Mouse (Mus musculus): ENCODE measurements around the gene Nsun4. TPM values are rescaled to one million over a fixed set of nuclear protein-coding genes. Genes with fewer than 3 reads are reported as not detected.

Gene Nsun4
- polyA plus RNA-seq, 1 experiment from 2014 or later, result 30.5 TPM

- H3K27me3 ChIP-seq (ENCODE audit: control insufficient read depth, insufficient read depth, low read length), result no peaks in the 10 kb centered on the region
- peak; percentile 65 for ATAC-seq (ENCODE audit: insufficient number of reproducible peaks, insufficient read depth, low FRiP score, low read depth)
- H3K4me2 ChIP-seq (ENCODE audit: low read length), result peak overlapping the region; percentile 77
- H3K9me3 ChIP-seq (ENCODE audit: control insufficient read depth, low read length), result no peaks in the 10 kb centered on the region
- H3K4me3 ChIP-seq (ENCODE audit: control insufficient read depth in 1 of 2, insufficient read depth in 1 of 2, low read depth in 1 of 2, low read length in 2 of 2), result peak overlapping the region; percentile 75
- under 1% methylated on average over 71 of the region's 77 CpGs for WGBS
- H3K4me1 ChIP-seq (ENCODE audit: control insufficient read depth in 2 of 2, insufficient read depth in 2 of 2, low read length in 2 of 2), result peaks cover 12 to 38% of the 10 kb centered on the region in 2 experiments
- peak overlapping the region; percentile 91 to 99 for H3K27ac ChIP-seq (replicated peaks in 1 of 2; ENCODE audit: control insufficient read depth in 1 of 2, insufficient read depth in 1 of 2, low read depth in 2 of 2, low read length in 2 of 2)
- H3K36me3 ChIP-seq (ENCODE audit: control insufficient read depth, insufficient read depth, low read length), result peaks cover 21% of the 10 kb centered on the region
- H3K9ac ChIP-seq (ENCODE audit: low read length), result peak overlapping the region; percentile 95
Measured at GRCm38 (mm10) chr4:116075631-116076368, 22.1 kb upstream of the Nsun4 start.

- H3K36me3 ChIP-seq (ENCODE audit: control insufficient read depth, insufficient read depth, low read length), result peaks cover 19% of the 10 kb centered on the region
- H3K27me3 ChIP-seq (ENCODE audit: control insufficient read depth, insufficient read depth, low read length), result no peaks in the 10 kb centered on the region
- under 1% methylated on average over 55 of the region's 55 CpGs for WGBS
- H3K4me3 ChIP-seq (ENCODE audit: control insufficient read depth in 1 of 2, insufficient read depth in 1 of 2, low read depth in 1 of 2, low read length in 2 of 2), result peak within 1 kb of the TSS; percentile 75 to 96
- H3K4me2 ChIP-seq (ENCODE audit: low read length), result peak within 1 kb of the TSS; percentile 77
- H3K27ac ChIP-seq (replicated peaks in 1 of 2; ENCODE audit: control insufficient read depth in 1 of 2, insufficient read depth in 1 of 2, low read depth in 2 of 2, low read length in 2 of 2), result peak within 1 kb of the TSS; percentile 97 to 99
- H3K4me1 ChIP-seq (ENCODE audit: control insufficient read depth in 2 of 2, insufficient read depth in 2 of 2, low read length in 2 of 2), result peaks cover 12 to 38% of the 10 kb centered on the region in 2 experiments
- no peaks in the 10 kb centered on the region for H3K9me3 ChIP-seq (ENCODE audit: control insufficient read depth, low read length)
- ATAC-seq (ENCODE audit: insufficient number of reproducible peaks, insufficient read depth, low FRiP score, low read depth), result peak; percentile 89
- H3K9ac ChIP-seq (ENCODE audit: low read length), result peak within 1 kb of the TSS; percentile 95
Measured at GRCm38 (mm10) chr4:116074861-116075620, 21.4 kb upstream of the Nsun4 start, which contains the start of the genes Uqcrh and Lrrc41. TSS of gene Uqcrh (minus strand) at chr4:116075071. TSS of gene Lrrc41 (plus strand) at chr4:116075269.

GRCm38 (mm10) chr4:116074145-116074675 lies 20.5 kb upstream of the Nsun4 start:
- WGBS, result 1% methylated on average over 8 of the region's 8 CpGs
- no peaks in the 10 kb centered on the region for H3K27me3 ChIP-seq (ENCODE audit: control insufficient read depth, insufficient read depth, low read length)
- H3K9me3 ChIP-seq (ENCODE audit: control insufficient read depth, low read length), result no peaks in the 10 kb centered on the region

GRCm38 (mm10) chr4:116073146-116073545 lies 19.5 kb upstream of the Nsun4 start:
- H3K27ac ChIP-seq (replicated peaks in 1 of 2; ENCODE audit: control insufficient read depth in 1 of 2, insufficient read depth in 1 of 2, low read depth in 2 of 2, low read length in 2 of 2), result no peak overlapping the region
- peaks cover 28% of the 10 kb centered on the region for H3K36me3 ChIP-seq (ENCODE audit: control insufficient read depth, insufficient read depth, low read length)
- peak overlapping the region; percentile 22 to 75; a peak in 3 of 4 replicates for H3K4me3 ChIP-seq (ENCODE audit: control insufficient read depth in 1 of 2, insufficient read depth in 1 of 2, low read depth in 1 of 2, low read length in 2 of 2)
- no peak for ATAC-seq (ENCODE audit: insufficient number of reproducible peaks, insufficient read depth, low FRiP score, low read depth)
- H3K9me3 ChIP-seq (ENCODE audit: control insufficient read depth, low read length), result no peaks in the 10 kb centered on the region
- WGBS, result 39% methylated on average over 4 of the region's 4 CpGs
- peaks cover 12 to 35% of the 10 kb centered on the region in 2 experiments for H3K4me1 ChIP-seq (ENCODE audit: control insufficient read depth in 2 of 2, insufficient read depth in 2 of 2, low read length in 2 of 2)
- H3K9ac ChIP-seq (ENCODE audit: low read length), result peak overlapping the region; percentile 54
- no peaks in the 10 kb centered on the region for H3K27me3 ChIP-seq (ENCODE audit: control insufficient read depth, insufficient read depth, low read length)
- H3K4me2 ChIP-seq (ENCODE audit: low read length), result peak overlapping the region; percentile 77

More at GRCm38 (mm10) chr4:116074145-116074675, 20.5 kb upstream of the Nsun4 start:
- Histone ChIP-seq H3K4me2 (ENCODE audit: low read length) (peak overlapping the region; percentile 77), H3K9ac (ENCODE audit: low read length) (peak overlapping the region; percentile 95), H3K4me1 (ENCODE audit: control insufficient read depth in 2 of 2, insufficient read depth in 2 of 2, low read length in 2 of 2) (peaks cover 12 to 38% of the 10 kb centered on the region in 2 experiments), H3K4me3 (ENCODE audit: control insufficient read depth in 1 of 2, insufficient read depth in 1 of 2, low read depth in 1 of 2, low read length in 2 of 2) (peak overlapping the region; percentile 75 to 96), H3K27ac (replicated peaks in 1 of 2; ENCODE audit: control insufficient read depth in 1 of 2, insufficient read depth in 1 of 2, low read depth in 2 of 2, low read length in 2 of 2) (peak overlapping the region; percentile 97 to 99), H3K36me3 (ENCODE audit: control insufficient read depth, insufficient read depth, low read length) (peaks cover 19% of the 10 kb centered on the region)
- no peak for ATAC-seq (ENCODE audit: insufficient number of reproducible peaks, insufficient read depth, low FRiP score, low read depth)

- Histone ChIP-seq H3K4me1 (ENCODE audit: control insufficient read depth in 2 of 2, insufficient read depth in 2 of 2, low read length in 2 of 2) (peaks cover 2 to 21% of the 10 kb centered on the region in 2 experiments), H3K27me3 (ENCODE audit: control insufficient read depth, insufficient read depth, low read length) (no peaks in the 10 kb centered on the region), H3K4me2 (ENCODE audit: low read length) (no peak overlapping the region), H3K9me3 (ENCODE audit: control insufficient read depth, low read length) (no peaks in the 10 kb centered on the region), H3K27ac (replicated peaks in 1 of 2; ENCODE audit: control insufficient read depth in 1 of 2, insufficient read depth in 1 of 2, low read depth in 2 of 2, low read length in 2 of 2) (no peak overlapping the region), H3K9ac (ENCODE audit: low read length) (no peak overlapping the region), H3K4me3 (ENCODE audit: control insufficient read depth in 1 of 2, insufficient read depth in 1 of 2, low read depth in 1 of 2, low read length in 2 of 2) (no peak overlapping the region), H3K36me3 (ENCODE audit: control insufficient read depth, insufficient read depth, low read length) (peaks cover 58% of the 10 kb centered on the region)
- WGBS, result 63% methylated on average over 6 of the region's 6 CpGs
- no peak for ATAC-seq (ENCODE audit: insufficient number of reproducible peaks, insufficient read depth, low FRiP score, low read depth)
Measured at GRCm38 (mm10) chr4:116070116-116070515, 16.4 kb upstream of the Nsun4 start.

GRCm38 (mm10) chr4:116063855-116064254 lies 10.2 kb upstream of the Nsun4 start:
- no peaks in the 10 kb centered on the region for H3K27me3 ChIP-seq (ENCODE audit: control insufficient read depth, insufficient read depth, low read length)
- no peak overlapping the region for H3K9ac ChIP-seq (ENCODE audit: low read length)
- no peak overlapping the region for H3K27ac ChIP-seq (replicated peaks in 1 of 2; ENCODE audit: control insufficient read depth in 1 of 2, insufficient read depth in 1 of 2, low read depth in 2 of 2, low read length in 2 of 2)
- H3K4me3 ChIP-seq (ENCODE audit: control insufficient read depth in 1 of 2, insufficient read depth in 1 of 2, low read depth in 1 of 2, low read length in 2 of 2), result no peak overlapping the region
- no peak for ATAC-seq (ENCODE audit: insufficient number of reproducible peaks, insufficient read depth, low FRiP score, low read depth)
- no peaks in the 10 kb centered on the region for H3K4me1 ChIP-seq (ENCODE audit: control insufficient read depth in 2 of 2, insufficient read depth in 2 of 2, low read length in 2 of 2)
- no peak overlapping the region for H3K4me2 ChIP-seq (ENCODE audit: low read length)
- H3K9me3 ChIP-seq (ENCODE audit: control insufficient read depth, low read length), result no peaks in the 10 kb centered on the region
- peaks cover 37% of the 10 kb centered on the region for H3K36me3 ChIP-seq (ENCODE audit: control insufficient read depth, insufficient read depth, low read length)
- 10% methylated on average over 1 of the region's 1 CpGs for WGBS

GRCm38 (mm10) chr4:116059012-116059726 lies 5.5 kb upstream of the Nsun4 start:
- H3K4me3 ChIP-seq (ENCODE audit: control insufficient read depth in 1 of 2, insufficient read depth in 1 of 2, low read depth in 1 of 2, low read length in 2 of 2), result no peak overlapping the region
- WGBS, result 68% methylated on average over 5 of the region's 5 CpGs
- peaks cover 0 to 2% of the 10 kb centered on the region in 2 experiments; a peak in 1 of 4 replicates for H3K4me1 ChIP-seq (ENCODE audit: control insufficient read depth in 2 of 2, insufficient read depth in 2 of 2, low read length in 2 of 2)
- no peak overlapping the region for H3K4me2 ChIP-seq (ENCODE audit: low read length)
- no peak overlapping the region for H3K9ac ChIP-seq (ENCODE audit: low read length)
- no peak for ATAC-seq (ENCODE audit: insufficient number of reproducible peaks, insufficient read depth, low FRiP score, low read depth)
- no peaks in the 10 kb centered on the region for H3K9me3 ChIP-seq (ENCODE audit: control insufficient read depth, low read length)
- H3K27me3 ChIP-seq (ENCODE audit: control insufficient read depth, insufficient read depth, low read length), result no peaks in the 10 kb centered on the region
- H3K36me3 ChIP-seq (ENCODE audit: control insufficient read depth, insufficient read depth, low read length), result no peaks in the 10 kb centered on the region
- no peak overlapping the region for H3K27ac ChIP-seq (replicated peaks in 1 of 2; ENCODE audit: control insufficient read depth in 1 of 2, insufficient read depth in 1 of 2, low read depth in 2 of 2, low read length in 2 of 2)

Data from heart, embryonic 14.5 days (tissue).